Mouse (Mus musculus): ENCODE measurements around the gene Musk.

DNA sequence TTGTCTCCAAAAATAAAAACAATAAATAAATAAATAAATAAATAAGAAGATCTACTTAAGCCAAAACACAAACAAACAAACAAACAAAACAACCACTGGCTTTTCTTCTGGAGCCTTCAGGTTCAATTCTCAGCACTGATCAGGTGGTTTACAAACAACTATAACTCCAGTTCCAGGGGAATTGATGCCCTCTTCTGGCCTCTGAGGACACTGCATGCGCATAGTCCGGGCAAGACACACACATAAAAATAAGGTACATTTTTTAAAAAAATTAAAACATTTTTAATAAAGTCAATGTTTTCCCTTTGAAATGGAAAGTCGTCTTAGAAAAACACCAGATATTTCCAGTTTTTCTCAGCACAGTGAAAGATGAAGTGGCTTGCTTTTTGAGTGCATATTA lies 33.4 kb upstream of the Musk start:
- no peak for TF ChIP-seq EP300 (optimal IDR thresholded peaks at IDR 0.05)
- TF ChIP-seq CTCF (IDR thresholded peaks at IDR 0.05; ENCODE audit: low read depth): peak; percentile 47
